Mouse (Mus musculus): Measurements from ENCODE around the gene Onecut3.

Onecut3 gene

DNA sequence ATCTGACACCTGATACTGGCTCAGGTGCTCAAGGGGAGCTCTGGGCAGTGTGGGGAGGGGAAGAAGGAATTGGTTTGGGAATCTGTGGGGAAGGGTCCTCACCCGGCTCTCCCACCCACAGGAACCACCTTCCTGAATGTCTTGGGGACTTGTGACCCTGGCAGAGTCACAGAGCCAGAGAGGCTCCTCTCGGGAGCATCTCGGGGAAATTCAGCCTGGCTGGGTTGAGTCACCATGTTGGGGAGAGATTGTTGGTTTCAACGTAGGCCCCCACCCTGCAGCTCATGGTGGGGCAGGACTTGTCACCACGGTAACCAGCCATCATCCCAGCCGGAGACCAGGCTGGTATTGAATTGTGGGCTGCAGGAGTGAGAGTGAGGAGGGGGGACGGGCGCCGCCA, 10.1 kb downstream of the Onecut3 start:
- DNase-seq: no peak

DNA sequence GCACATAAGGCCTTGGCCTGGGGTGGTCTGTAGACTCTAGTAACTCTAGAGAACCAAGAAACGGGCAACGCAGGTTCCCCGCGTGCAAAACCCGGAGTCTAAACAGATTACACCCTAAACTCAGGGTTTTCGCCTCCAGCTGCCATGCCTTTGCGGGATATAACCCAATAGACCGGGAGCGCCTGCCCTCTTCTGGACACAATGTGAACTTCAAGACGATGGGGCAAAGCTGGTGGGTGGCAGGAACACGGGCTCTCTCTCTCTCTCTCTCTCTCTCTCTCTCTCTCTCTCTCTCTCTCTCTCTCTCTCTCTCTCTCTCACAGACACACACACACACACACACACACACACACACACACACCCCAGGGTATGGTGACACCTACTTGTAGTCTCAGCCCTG, 11.6 kb downstream of the Onecut3 start:
- DNase-seq: peak; percentile 27 to 72

DNA sequence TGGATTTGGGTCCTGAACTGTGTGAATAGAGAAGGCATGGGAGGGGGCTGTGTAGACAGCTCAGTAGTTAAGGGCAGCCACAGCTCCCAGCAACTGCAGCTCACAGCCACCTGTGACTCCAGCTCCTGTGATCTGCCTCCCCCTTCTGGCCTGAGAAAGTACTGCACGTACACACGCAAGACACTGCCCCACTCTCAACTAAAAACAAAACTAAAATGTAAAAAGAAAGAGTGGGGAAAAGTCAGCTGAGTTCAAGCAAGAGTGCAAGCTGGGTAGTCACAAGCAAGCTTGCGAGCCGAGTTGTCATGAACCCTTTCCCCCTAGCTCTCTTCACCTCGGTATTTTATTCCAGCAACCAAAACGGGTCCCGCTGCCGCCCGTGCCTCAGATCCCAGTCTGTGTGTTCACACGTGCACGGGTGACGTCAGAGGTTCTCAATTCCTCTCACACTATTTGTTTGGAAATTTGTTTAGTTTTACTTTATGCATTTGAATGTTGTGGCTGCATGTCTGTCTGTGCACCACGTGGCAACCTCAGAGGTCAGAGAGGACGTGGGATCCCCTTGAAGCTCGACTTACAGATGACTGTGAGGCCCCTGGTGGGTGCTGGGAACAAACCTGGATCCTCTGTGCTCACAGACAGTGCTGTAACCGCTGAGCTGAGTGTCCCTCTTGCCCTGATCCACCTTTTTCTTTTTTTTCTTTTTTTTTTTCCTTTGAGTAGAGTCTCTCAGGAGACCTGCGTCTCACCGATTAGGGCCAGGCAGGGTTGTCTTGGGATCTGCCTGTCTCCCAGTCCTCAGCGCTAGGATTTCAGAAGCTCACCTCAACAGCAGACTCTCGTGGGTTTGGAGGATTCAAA, 15.0 kb downstream of the Onecut3 start:
- peak; percentile 59 to 87 for DNase-seq

DNA sequence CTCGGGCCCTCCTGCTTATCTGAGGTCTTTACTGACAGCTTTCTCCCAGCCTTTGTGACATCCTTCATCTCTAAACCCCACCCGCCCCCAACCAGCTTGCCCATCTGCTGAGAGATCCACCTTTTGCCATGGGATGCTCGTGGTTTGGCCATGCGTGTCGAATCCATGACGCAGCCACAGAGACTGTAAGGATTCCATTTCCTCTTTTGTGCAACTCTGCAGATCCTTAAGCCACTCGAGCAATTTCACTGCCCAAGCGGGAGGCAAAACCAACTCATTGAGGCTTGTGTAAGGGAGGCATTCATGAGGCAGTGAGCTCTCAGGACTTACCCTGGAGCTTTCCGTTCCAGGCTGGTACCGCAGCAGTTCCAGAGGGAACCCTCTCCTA, 15.6 kb downstream of the Onecut3 start:
- DNase-seq: no peak

- DNase-seq: no peak
These were observed 19.1 kb downstream of the Onecut3 start for GRCm38 (mm10) chr10:80513739-80514138.

DNA sequence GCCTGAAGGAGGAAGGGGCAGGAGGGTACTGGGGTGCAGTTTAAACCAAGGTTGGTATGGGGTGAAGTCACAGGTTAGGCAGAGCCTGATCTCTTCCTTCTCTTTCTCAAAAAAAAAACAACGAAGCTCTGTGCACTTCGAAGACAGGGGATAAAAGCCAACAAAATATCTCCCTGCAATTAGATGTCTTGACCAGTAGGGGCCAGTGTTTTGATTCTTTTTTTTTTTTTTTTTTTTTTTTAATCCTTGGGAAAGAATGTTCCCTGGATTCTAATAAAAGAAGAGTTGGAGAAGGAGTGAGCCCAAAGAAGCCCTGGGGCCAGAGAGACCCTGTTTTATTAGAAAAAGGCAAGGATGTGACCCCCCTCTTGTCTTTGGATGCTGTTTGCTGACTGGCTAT, 24.7 kb downstream of the Onecut3 start:
- no peak for DNase-seq

- DNase-seq: no peak
These were observed 28.7 kb downstream of the Onecut3 start for GRCm38 (mm10) chr10:80523299-80523698.

GRCm38 (mm10) chr10:80526172-80526571, 31.5 kb downstream of the Onecut3 start:
- DNase-seq: no peak

DNA sequence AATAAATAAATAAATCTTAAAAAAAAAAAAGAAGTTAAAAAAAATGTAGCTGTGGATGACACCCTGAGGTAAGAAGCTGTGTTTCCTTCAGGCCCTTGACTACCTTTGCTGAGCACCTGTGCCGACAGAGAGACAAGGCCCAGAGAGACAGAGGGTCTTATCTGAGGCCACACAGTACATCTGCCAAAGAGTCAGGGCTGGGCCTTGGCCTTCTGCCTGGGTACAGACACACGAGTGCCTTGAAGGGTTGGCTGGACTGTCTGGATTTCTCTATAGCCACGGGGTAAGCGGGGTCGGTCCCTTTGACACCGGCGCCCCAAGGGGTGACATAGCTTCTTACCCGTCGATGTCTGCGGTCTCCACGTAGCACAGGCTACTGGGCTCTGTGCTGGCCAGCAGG, 38.1 kb downstream of the Onecut3 start:
- DNase-seq: no peak

GRCm38 (mm10) chr10:80533704-80534103, 39.1 kb downstream of the Onecut3 start:
- DNase-seq: no peak

GRCm38 (mm10) chr10:80535071-80535470, 40.4 kb downstream of the Onecut3 start:
- no peak for DNase-seq

GRCm38 (mm10) chr10:80535711-80536110, 41.1 kb downstream of the Onecut3 start:
- DNase-seq: no peak

DNA sequence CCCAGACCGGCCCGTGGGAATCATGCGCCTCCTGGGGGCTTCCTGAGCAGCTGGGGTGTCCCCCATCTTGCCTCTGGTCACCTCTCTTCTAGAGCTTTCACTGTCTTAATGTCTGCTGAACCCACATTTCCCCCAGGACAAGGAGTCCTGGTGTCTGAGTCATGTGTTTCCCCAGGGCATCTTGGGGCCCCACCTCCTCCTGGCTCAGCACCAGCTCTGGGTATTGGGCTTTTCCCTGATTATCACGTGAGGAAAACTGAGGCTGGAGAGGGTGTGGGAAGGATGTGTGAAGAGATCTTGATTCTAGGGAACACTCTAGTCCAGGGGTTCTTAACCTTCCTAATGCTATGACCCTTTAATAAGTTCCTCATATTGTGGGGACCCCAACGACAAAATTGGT, 43.5 kb downstream of the Onecut3 start:
- no peak for DNase-seq

- DNase-seq: peak; percentile 85 to 87
These were observed 44.2 kb downstream of the Onecut3 start, which contains the start of gene Atp8b3 for GRCm38 (mm10) chr10:80538710-80539394. Atp8b3 (minus strand) TSS chr10:80539124.

GRCm38 (mm10) chr10:80539493-80539892, 44.9 kb downstream of the Onecut3 start:
- no peak for DNase-seq

DNA sequence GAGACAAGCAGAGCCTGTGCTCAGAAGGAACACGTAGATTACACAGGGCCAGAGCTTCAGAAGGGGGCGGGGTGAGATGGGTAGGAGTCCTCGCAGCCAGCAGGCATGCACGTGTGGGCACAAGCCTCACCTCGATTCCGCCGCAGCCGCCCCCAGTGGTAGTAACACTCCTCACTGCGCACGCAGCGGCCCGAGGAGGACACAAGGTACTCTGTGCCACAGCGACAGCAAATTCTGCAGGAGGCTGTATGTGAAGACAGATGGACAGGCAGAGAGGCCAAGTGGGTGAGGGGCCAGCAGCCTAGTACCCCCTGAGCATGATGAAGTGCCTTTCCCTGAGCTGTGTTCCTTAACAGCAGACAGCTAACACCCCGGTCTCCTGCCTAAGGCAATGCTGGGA, 49.2 kb downstream of the Onecut3 start:
- no peak for DNase-seq

DNA sequence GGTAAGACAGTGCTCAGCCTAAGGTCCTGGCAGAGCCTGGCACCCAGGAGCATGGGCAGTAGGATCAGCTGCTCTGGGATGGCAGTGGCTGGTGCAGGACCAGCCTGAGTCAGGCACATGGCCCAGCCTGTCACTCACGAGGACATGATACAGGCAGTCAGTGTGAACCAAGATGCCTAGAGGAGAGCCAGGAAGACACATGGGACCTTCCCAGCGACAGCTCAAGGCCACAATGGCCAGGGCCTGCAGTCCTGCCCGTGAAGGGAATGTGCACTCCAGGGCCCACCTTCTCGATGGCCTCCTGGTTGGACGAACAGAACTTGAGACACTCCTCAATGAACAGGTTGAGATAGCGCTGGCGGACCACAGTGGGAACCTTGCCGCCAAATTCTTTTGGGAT, 51.0 kb downstream of the Onecut3 start:
- DNase-seq: no peak

DNA sequence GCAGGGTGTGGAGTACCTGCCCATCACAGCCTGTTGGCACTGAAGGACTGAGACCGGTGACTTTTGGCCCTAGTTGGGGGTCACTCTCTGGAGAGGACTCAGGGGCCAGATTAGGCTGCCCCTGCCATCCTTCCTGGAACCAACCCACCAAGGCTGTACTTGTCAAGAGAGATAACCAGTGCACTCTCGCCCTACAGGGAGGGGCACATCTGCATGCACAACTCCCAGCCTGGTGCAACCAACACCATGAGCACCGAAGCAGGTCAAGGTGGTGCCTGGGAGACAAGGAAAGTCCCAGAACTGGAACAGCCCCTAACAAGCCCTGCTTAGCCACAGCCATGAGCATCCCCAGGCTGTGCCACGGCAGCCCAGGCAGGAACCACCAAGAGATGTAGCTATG, 52.3 kb downstream of the Onecut3 start:
- no peak for DNase-seq

GRCm38 (mm10) chr10:80547539-80547938, 52.9 kb downstream of the Onecut3 start:
- no peak for DNase-seq

GRCm38 (mm10) chr10:80548428-80549006, 53.9 kb downstream of the Onecut3 start:
- DNase-seq: peak in 1 of 2 experiments; percentile 50

DNA sequence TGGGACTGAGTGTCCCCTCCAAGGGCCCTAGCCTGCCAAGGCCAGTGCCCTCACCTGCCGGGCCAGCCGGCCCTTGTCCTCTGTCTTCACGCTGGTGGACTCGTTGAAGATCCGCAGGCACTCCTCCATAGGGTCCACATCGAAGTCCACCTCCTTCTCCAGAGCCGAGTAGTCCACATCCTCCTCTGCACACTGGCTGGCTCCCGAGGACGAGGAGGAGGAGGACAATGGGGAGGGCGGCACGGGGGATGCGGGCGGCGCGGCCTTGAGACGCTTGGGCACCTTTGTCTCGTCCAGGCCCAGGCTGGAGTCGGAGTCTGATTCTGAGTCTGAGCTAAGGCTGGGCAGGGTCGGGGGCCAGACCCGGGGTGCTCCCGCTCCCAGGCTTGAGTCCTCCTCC, 54.6 kb downstream of the Onecut3 start:
- DNase-seq: no peak

- no peak for DNase-seq
These were observed 57.7 kb downstream of the Onecut3 start for GRCm38 (mm10) chr10:80552364-80552763.

- DNase-seq: no peak
These were observed 58.9 kb downstream of the Onecut3 start for GRCm38 (mm10) chr10:80553575-80553974.

DNA sequence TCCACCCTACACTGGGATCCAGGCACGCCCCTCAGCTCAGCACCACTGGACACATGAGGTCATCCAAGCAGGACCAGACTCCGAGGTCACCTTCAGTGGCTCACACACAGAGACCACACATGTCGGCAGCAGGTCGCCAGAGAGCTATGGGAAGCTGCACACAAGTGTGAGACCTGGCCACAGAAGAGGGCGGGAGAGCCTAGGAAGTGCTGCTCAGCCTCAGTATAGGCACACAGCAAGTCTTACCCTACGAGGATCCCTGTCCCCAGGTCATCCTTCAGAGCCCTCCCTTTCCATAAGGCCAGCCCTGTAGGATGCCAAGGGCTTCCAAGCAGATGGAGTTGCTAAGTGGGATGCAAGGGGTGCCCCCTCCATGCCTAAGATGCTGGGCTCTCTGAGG, 59.4 kb downstream of the Onecut3 start:
- no peak for DNase-seq

All from kidney, adult 8-10 months (tissue).